Mouse (Mus musculus): ENCODE data around the gene Pitpnm1.

- TF ChIP-seq POLR2A (IDR thresholded peaks at IDR 0.05; ENCODE audit: low read depth, low read length) (peak; percentile 38; the same call in 1 of the 2 replicates), CTCF (IDR thresholded peaks at IDR 0.05; ENCODE audit: borderline replicate concordance, insufficient read depth, low read length) (no peak)
These were observed 3.0 kb upstream of the Pitpnm1 start, which contains the start of gene Cdk2ap2 for GRCm38 (mm10) chr19:4096642-4097440.
